Mouse (Mus musculus): ENCODE data around the gene Fam76a. TPM values are rescaled to one million over a fixed set of nuclear protein-coding genes. Genes with fewer than 3 reads are reported as not detected.

The Fam76a gene
- total and polyA plus RNA-seq, 3 experiments = 10.3 to 11.5 (median 10.8) TPM

DNA sequence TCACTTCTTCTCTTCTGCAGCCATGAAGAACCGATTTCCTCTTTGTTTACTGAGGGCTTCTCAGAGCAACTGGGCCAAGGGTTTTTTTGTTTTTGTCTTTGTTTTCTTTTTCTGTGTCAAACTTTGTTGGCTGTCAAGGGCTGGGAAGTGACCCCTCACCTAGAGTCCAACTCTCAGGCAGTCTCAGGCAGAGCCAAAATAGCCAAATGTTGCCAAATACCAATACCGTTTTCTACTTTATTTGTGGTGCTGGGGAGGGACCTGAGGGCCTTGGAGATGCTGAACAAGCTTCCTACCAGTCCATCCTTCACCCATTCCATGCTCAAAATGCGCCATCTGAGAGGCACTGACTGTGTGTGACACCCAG, 37.3 kb upstream of the Fam76a start:
- no peaks in the 10 kb centered on the region for H3K27me3 ChIP-seq (replicated peaks)
- no peak overlapping the region for H3K4me2 ChIP-seq (ENCODE audit: insufficient read depth, low read depth, poor library complexity, severe bottlenecking)
- TF ChIP-seq JUND (conservative IDR thresholded peaks at IDR 0.05; ENCODE audit: low read depth, low read length) (no peak), UBTF (IDR thresholded peaks at IDR 0.05; ENCODE audit: low read depth, low read length) (no peak), MXI1 (IDR thresholded peaks at IDR 0.05; ENCODE audit: low read depth, low read length) (no peak), POLR2A (IDR thresholded peaks at IDR 0.05; ENCODE audit: low read depth, low read length) (no peak), GABPA (IDR thresholded peaks at IDR 0.05; ENCODE audit: insufficient replicate concordance, low read depth, low read length) (no peak), KAT2A (IDR thresholded peaks at IDR 0.05; ENCODE audit: insufficient replicate concordance, low read length) (no peak), TBP (conservative IDR thresholded peaks at IDR 0.05; ENCODE audit: low read depth, low read length) (no peak), USF2 (conservative IDR thresholded peaks at IDR 0.05; ENCODE audit: low read depth, low read length) (no peak), ZKSCAN1 (IDR thresholded peaks at IDR 0.05; ENCODE audit: borderline replicate concordance, low read depth, low read length) (no peak), PAX5 (IDR thresholded peaks at IDR 0.05; ENCODE audit: low read length) (no peak), ZMIZ1 (IDR thresholded peaks at IDR 0.05; ENCODE audit: low read depth, low read length) (no peak), MAFK (IDR thresholded peaks at IDR 0.05; ENCODE audit: insufficient replicate concordance, low read length) (no peak), NRF1 (IDR thresholded peaks at IDR 0.05; ENCODE audit: low read depth, low read length) (no peak), MAX (IDR thresholded peaks at IDR 0.05; ENCODE audit: low read length) (no peak), RCOR1 (conservative IDR thresholded peaks at IDR 0.05; ENCODE audit: low read depth, low read length) (no peak), TCF12 (IDR thresholded peaks at IDR 0.05; ENCODE audit: low read depth, low read length) (no peak), E2F4 (IDR thresholded peaks at IDR 0.05; ENCODE audit: insufficient replicate concordance, low read depth, low read length) (no peak), MYC (IDR thresholded peaks at IDR 0.05; ENCODE audit: low read depth, low read length) (no peak)
- H3K27ac ChIP-seq (ENCODE audit: insufficient read depth, low read depth) = no peak overlapping the region
- in situ Hi-C loops (cut with MboI; ENCODE audit: low pct_ligation_motif_present, low pct_unique_long_range_greater_than_20kb, low sequenced_read_pairs) = no loop called here
- peaks cover 19 to 60% of the 10 kb centered on the region in 2 experiments for H3K4me1 ChIP-seq (ENCODE audit: control insufficient read depth in 1 of 2, insufficient read depth in 2 of 2)
- H3K9me3 ChIP-seq (replicated peaks; ENCODE audit: low read length) = no peaks in the 10 kb centered on the region
- H3K36me3 ChIP-seq (replicated peaks in 1 of 2; ENCODE audit: control insufficient read depth in 1 of 2, insufficient read depth in 1 of 2, low read length in 1 of 2) = no peaks in the 10 kb centered on the region
- no peak for DNase-seq (ENCODE audit: extremely low read depth)
- no peaks in the 10 kb centered on the region for H3K79me2 ChIP-seq (replicated peaks; ENCODE audit: control insufficient read depth, extremely low read depth, insufficient read depth, poor library complexity, severe bottlenecking)
- H3K9ac ChIP-seq (ENCODE audit: insufficient read depth, low read depth) = no peak overlapping the region
- no peak overlapping the region for H3K4me3 ChIP-seq (replicated peaks in 1 of 3; ENCODE audit: low read depth in 2 of 3, low read length in 2 of 3, poor library complexity in 1 of 3)
- dilution Hi-C loops (cut with MboI; ENCODE audit: extremely low pct_ligation_motif_present, extremely low pct_unique_long_range_greater_than_20kb, low sequenced_read_pairs) = no loop called here

DNA sequence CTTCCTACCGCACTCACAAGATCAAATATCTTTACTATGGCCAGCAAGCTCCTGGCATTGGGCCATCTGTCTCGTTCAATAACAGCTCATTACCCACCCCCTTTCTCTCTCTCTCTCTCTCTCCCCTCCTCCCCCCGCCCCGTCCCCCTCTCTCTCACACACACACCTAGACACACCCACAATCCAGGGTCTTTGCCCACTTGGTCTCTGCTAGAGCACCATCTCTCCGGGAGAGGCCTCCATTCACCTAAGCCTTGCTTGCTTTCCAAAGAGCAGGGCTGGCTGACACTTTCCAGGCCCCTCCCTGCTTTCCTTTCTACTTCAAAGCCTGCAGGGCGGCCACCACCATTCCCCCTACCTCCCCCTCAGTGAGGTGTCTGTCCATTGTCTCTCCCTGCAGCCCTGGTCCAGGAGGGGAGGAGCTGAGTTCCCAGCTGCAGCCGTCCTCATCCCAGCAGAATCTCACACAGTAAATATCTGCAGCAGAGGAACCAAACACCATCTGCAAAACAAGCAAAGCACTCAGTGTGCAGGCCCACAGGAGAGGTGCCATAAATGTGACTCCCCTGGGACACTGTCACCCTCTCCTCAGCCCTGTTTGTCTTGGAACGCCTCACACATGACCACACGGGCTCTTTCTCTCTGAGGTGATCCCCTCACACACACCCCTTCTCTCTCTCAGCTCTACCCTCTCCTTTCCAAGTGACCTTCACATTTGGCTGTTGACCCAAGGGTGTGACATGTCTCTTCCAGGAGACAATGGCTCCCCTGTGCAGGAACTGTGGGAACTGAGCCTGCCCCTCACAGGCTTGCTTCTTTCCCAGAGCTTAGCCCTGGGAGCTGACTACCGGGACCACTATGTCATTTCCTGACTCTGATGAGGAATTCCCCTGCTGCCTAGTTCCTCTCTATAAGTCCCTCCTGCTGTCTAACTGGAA, 36.7 kb upstream of the Fam76a start:
- H3K4me1 ChIP-seq (ENCODE audit: control insufficient read depth in 1 of 2, insufficient read depth in 2 of 2) = peaks cover 19 to 66% of the 10 kb centered on the region in 2 experiments
- in situ Hi-C loops (cut with MboI; ENCODE audit: low pct_ligation_motif_present, low pct_unique_long_range_greater_than_20kb, low sequenced_read_pairs) (no loop called here), dilution Hi-C loops (cut with MboI; ENCODE audit: extremely low pct_ligation_motif_present, extremely low pct_unique_long_range_greater_than_20kb, low sequenced_read_pairs) (no loop called here)
- peak overlapping the region; percentile 14; the same call in 1 of the 2 replicates for H3K27ac ChIP-seq (ENCODE audit: insufficient read depth, low read depth)
- peak overlapping the region; percentile 37; the same call in 1 of the 2 replicates for H3K4me2 ChIP-seq (ENCODE audit: insufficient read depth, low read depth, poor library complexity, severe bottlenecking)
- H3K79me2 ChIP-seq (replicated peaks; ENCODE audit: control insufficient read depth, extremely low read depth, insufficient read depth, poor library complexity, severe bottlenecking) = no peaks in the 10 kb centered on the region
- H3K4me3 ChIP-seq (replicated peaks in 1 of 3; ENCODE audit: low read depth in 2 of 3, low read length in 2 of 3, poor library complexity in 1 of 3) = peak overlapping the region in 2 of 3 experiments; percentile 12 to 25
- no peak overlapping the region for H3K9ac ChIP-seq (ENCODE audit: insufficient read depth, low read depth)
- H3K27me3 ChIP-seq (replicated peaks) = no peaks in the 10 kb centered on the region
- H3K9me3 ChIP-seq (replicated peaks; ENCODE audit: low read length) = no peaks in the 10 kb centered on the region
- peak; percentile 43 for DNase-seq (ENCODE audit: extremely low read depth)
- H3K36me3 ChIP-seq (replicated peaks in 1 of 2; ENCODE audit: control insufficient read depth in 1 of 2, insufficient read depth in 1 of 2, low read length in 1 of 2) = no peaks in the 10 kb centered on the region
- TF ChIP-seq IRF4 (IDR thresholded peaks at IDR 0.05; ENCODE audit: low read depth, low read length) (0 out of 2 replicates have a peak, but pooled peaks have one; percentile 45), USF2 (conservative IDR thresholded peaks at IDR 0.05; ENCODE audit: low read depth, low read length) (no peak), ZNF384 (IDR thresholded peaks at IDR 0.05; ENCODE audit: low read depth, low read length) (no peak), E2F4 (IDR thresholded peaks at IDR 0.05; ENCODE audit: insufficient replicate concordance, low read depth, low read length) (no peak), MYC (IDR thresholded peaks at IDR 0.05; ENCODE audit: low read depth, low read length) (no peak), JUN (IDR thresholded peaks at IDR 0.05; ENCODE audit: insufficient read depth, low read depth, low read length) (no peak), KAT2A (IDR thresholded peaks at IDR 0.05; ENCODE audit: insufficient replicate concordance, low read length) (no peak), POLR2AphosphoS2 (IDR thresholded peaks at IDR 0.05; ENCODE audit: low read depth, low read length) (no peak), SIN3A (IDR thresholded peaks at IDR 0.05; ENCODE audit: low read length) (no peak), MXI1 (IDR thresholded peaks at IDR 0.05; ENCODE audit: low read depth, low read length) (no peak), NELFE (IDR thresholded peaks at IDR 0.05; ENCODE audit: low read depth, low read length) (0 out of 2 replicates have a peak, but pooled peaks have one; percentile 17), BHLHE40 (IDR thresholded peaks at IDR 0.05; ENCODE audit: low read depth, low read length) (peak; percentile 49; the same call in 1 of the 2 replicates), CHD2 (IDR thresholded peaks at IDR 0.05; ENCODE audit: low read length) (no peak), POLR2A (IDR thresholded peaks at IDR 0.05; ENCODE audit: low read depth, low read length) (0 out of 2 replicates have a peak, but pooled peaks have one; percentile 28), TBP (conservative IDR thresholded peaks at IDR 0.05; ENCODE audit: low read depth, low read length) (no peak), CTCF (conservative IDR thresholded peaks at IDR 0.05 in 1 of 2, IDR thresholded peaks at IDR 0.05 in 1 of 2; ENCODE audit: low read depth in 2 of 2, low read length in 2 of 2) (no peak), RAD21 (IDR thresholded peaks at IDR 0.05; ENCODE audit: low read depth, low read length) (no peak), GABPA (IDR thresholded peaks at IDR 0.05; ENCODE audit: insufficient replicate concordance, low read depth, low read length) (no peak), MAX (IDR thresholded peaks at IDR 0.05; ENCODE audit: low read length) (no peak), USF1 (IDR thresholded peaks at IDR 0.05; ENCODE audit: low read depth, low read length) (no peak)

Measured in CH12.LX (cell line).